Mouse (Mus musculus): ENCODE measurements around the gene Zfp423. TPM values are rescaled to one million over a fixed set of nuclear protein-coding genes. Genes with fewer than 3 reads are reported as not detected.

Gene Zfp423
- polyA plus RNA-seq, 1 experiment = 31.1 TPM

- no peak for DNase-seq (ENCODE audit: low read depth)
These were observed 213.3 kb downstream of the Zfp423 start for GRCm38 (mm10) chr8:87746072-87746471.

GRCm38 (mm10) chr8:87745125-87745698, 214.2 kb downstream of the Zfp423 start:
- no peak for DNase-seq (ENCODE audit: low read depth)

- DNase-seq (ENCODE audit: low read depth) = no peak
These were observed 214.8 kb downstream of the Zfp423 start for GRCm38 (mm10) chr8:87744556-87744955.

GRCm38 (mm10) chr8:87742016-87742415, 217.4 kb downstream of the Zfp423 start:
- DNase-seq (ENCODE audit: low read depth) = no peak

GRCm38 (mm10) chr8:87740946-87741530, 218.4 kb downstream of the Zfp423 start:
- DNase-seq (ENCODE audit: low read depth) = no peak

- DNase-seq (ENCODE audit: low read depth) = peak; percentile 75
These were observed 221.5 kb downstream of the Zfp423 start for GRCm38 (mm10) chr8:87737900-87738299.

GRCm38 (mm10) chr8:87734902-87735301, 224.5 kb downstream of the Zfp423 start:
- DNase-seq (ENCODE audit: low read depth) = no peak

- no peak for DNase-seq (ENCODE audit: low read depth)
These were observed 224.9 kb downstream of the Zfp423 start for GRCm38 (mm10) chr8:87734496-87734895.

- no peak for DNase-seq (ENCODE audit: low read depth)
These were observed 228.3 kb downstream of the Zfp423 start for GRCm38 (mm10) chr8:87731062-87731461.

- no peak for DNase-seq (ENCODE audit: low read depth)
These were observed 236.4 kb downstream of the Zfp423 start for GRCm38 (mm10) chr8:87723015-87723414.

GRCm38 (mm10) chr8:87719137-87719815, 240.1 kb downstream of the Zfp423 start:
- DNase-seq (ENCODE audit: low read depth) = no peak

GRCm38 (mm10) chr8:87717445-87717844, 241.9 kb downstream of the Zfp423 start:
- DNase-seq (ENCODE audit: low read depth) = no peak

GRCm38 (mm10) chr8:87716726-87717248, 242.6 kb downstream of the Zfp423 start:
- no peak for DNase-seq (ENCODE audit: low read depth)

- no peak for DNase-seq (ENCODE audit: low read depth)
These were observed 243.4 kb downstream of the Zfp423 start for GRCm38 (mm10) chr8:87715731-87716682.

- DNase-seq (ENCODE audit: low read depth) = no peak
These were observed 245.4 kb downstream of the Zfp423 start for GRCm38 (mm10) chr8:87713946-87714345.

- DNase-seq (ENCODE audit: low read depth) = no peak
These were observed 247.4 kb downstream of the Zfp423 start for GRCm38 (mm10) chr8:87711955-87712354.

GRCm38 (mm10) chr8:87708127-87708637, 251.2 kb downstream of the Zfp423 start:
- DNase-seq (ENCODE audit: low read depth) = no peak

- DNase-seq (ENCODE audit: low read depth) = no peak
These were observed 252.2 kb downstream of the Zfp423 start for GRCm38 (mm10) chr8:87707176-87707575.

GRCm38 (mm10) chr8:87704756-87705155, 254.6 kb downstream of the Zfp423 start:
- no peak for DNase-seq (ENCODE audit: low read depth)

GRCm38 (mm10) chr8:87702790-87703311, 256.5 kb downstream of the Zfp423 start:
- DNase-seq (ENCODE audit: low read depth) = no peak

- no peak for DNase-seq (ENCODE audit: low read depth)
These were observed 257.3 kb downstream of the Zfp423 start for GRCm38 (mm10) chr8:87702051-87702521.

Measured in gonadal fat pad, adult 2 months (tissue).